In genomic region chr9:46215338-46216322, GRCm38 (mm10) we compare ENCODE assay signal across 7 mouse cellular contexts. TPM values are rescaled to one million over a fixed set of nuclear protein-coding genes. Genes with fewer than 3 reads are reported as not detected.
DNase-seq lines count a peak whose midpoint lies in the region; ATAC-seq and TF ChIP-seq lines count a peak whose summit lies in the region.

No protein-coding gene starts in this region.

- WGBS in liver, embryonic 15.5 days (ENCODE audit: insufficient replicate concordance), result 15% methylated on average over 11 of the region's 11 CpGs

- in situ Hi-C loops in Patski (cut with MboI; ENCODE audit: low pct_unique_long_range_greater_than_20kb), result no loop called here

- peaks cover 25% of the 10 kb centered on the region for H3K36me3 ChIP-seq in liver, embryonic 15.5 days (replicated peaks)

- peak; percentile 61 for ATAC-seq in Patski
- ATAC-seq in liver, embryonic 15.5 days (ENCODE audit: insufficient read depth), result peak; percentile 67

- POLR2A ChIA-PET in Patski (lab: Charles Lee), result interaction anchor here (0.6 to 2.5 kb wide), 2 partner anchors 14 to 16 kb away, joined by 4 to 12 read pairs; partner anchors contain the start of gene Apoa1

- TF ChIP-seq CTCF in Patski (IDR thresholded peaks at IDR 0.05), result no peak

- peak; percentile 30 to 73 for DNase-seq in kidney, postnatal 25 days
- DNase-seq in kidney, adult 18-20 months, result no peak
- peak; percentile 49 for DNase-seq in Patski (ENCODE audit: low read depth, low spot score)
- peak; percentile 40 to 60 for DNase-seq in cerebellum, postnatal 14 days
- DNase-seq in right cerebral cortex, postnatal 4 days, result no peak
- no peak for DNase-seq in urinary bladder, postnatal 25 days (ENCODE audit: low spot score)

- H3K27ac ChIP-seq in liver, embryonic 15.5 days (replicated peaks), result peak overlapping the region; percentile 79

- CTCF ChIA-PET in Patski (lab: Charles Lee), result interaction anchor here (1.0 to 2.0 kb wide), 4 partner anchors 27 to 44 kb away, joined by 3 to 6 read pairs (median 3); no protein-coding TSS in a partner anchor

- 0 out of 2 replicates have a peak overlapping the region, but pooled peaks have one; percentile 18 for H3K9ac ChIP-seq in liver, embryonic 15.5 days

- H3K27me3 ChIP-seq in Patski, result no peaks in the 10 kb centered on the region
- H3K27me3 ChIP-seq in liver, embryonic 15.5 days, result no peaks in the 10 kb centered on the region

- peak overlapping the region; percentile 41 for H3K4me2 ChIP-seq in liver, embryonic 15.5 days

- 0 out of 2 replicates have a peak overlapping the region, but pooled peaks have one; percentile 3 for H3K4me3 ChIP-seq in liver, embryonic 15.5 days (replicated peaks)

- peaks cover 45% of the 10 kb centered on the region for H3K4me1 ChIP-seq in liver, embryonic 15.5 days (replicated peaks)

- H3K9me3 ChIP-seq in liver, embryonic 15.5 days (replicated peaks), result no peaks in the 10 kb centered on the region

RNA-seq across cellular contexts. Expression of gene Apoa1, which starts 12.8 kb away (rescaled TPM):
- not detected for polyA plus RNA-seq in Patski (2021)
- polyA plus RNA-seq in liver, embryonic 15.5 days (2015; fragmentation: Nextera tagmentation; extraction: Ambion mirVana), result 5,098 and 5,983 TPM in 2 replicates

RNA-seq across cellular contexts. Expression of gene Apoc3, which starts 19.8 kb away (rescaled TPM):
- polyA plus RNA-seq in Patski (2021), result not detected
- 6.6 and 6.8 TPM in 2 replicates for polyA plus RNA-seq in liver, embryonic 15.5 days (2015; fragmentation: Nextera tagmentation; extraction: Ambion mirVana)

RNA-seq across cellular contexts. Expression of gene Apoa4, which starts 24.9 kb away (rescaled TPM):
- polyA plus RNA-seq in Patski (2021), result not detected
- 0.33 TPM in 2 replicates for polyA plus RNA-seq in liver, embryonic 15.5 days (2015; fragmentation: Nextera tagmentation; extraction: Ambion mirVana)

RNA-seq across cellular contexts. Expression of gene Apoa5, which starts 52.8 kb away (rescaled TPM):
- not detected for polyA plus RNA-seq in Patski (2021)
- polyA plus RNA-seq in liver, embryonic 15.5 days (2015; fragmentation: Nextera tagmentation; extraction: Ambion mirVana), result 0.69 and 1.3 TPM in 2 replicates

RNA-seq across cellular contexts. Expression of gene Zpr1, which starts 57.2 kb away (rescaled TPM):
- 55.1 TPM for polyA plus RNA-seq in Patski (2021)
- polyA plus RNA-seq in liver, embryonic 15.5 days (2015; fragmentation: Nextera tagmentation; extraction: Ambion mirVana), result 23.4 and 27.4 TPM in 2 replicates

Comparison
In these comparisons a context has a peak if more than half of its experiments do, and no peak if none do; other contexts are left out.
1. DNase-seq: peak in kidney, postnatal 25 days (2 of 2), Patski (single experiment) and cerebellum, postnatal 14 days (2 of 2); none in kidney, adult 18-20 months (single experiment), right cerebral cortex, postnatal 4 days (single experiment) and urinary bladder, postnatal 25 days (single experiment).
2. RNA of gene Apoa1, which starts 12.8 kb away (polyA plus RNA-seq): 5,098 to 5,983 TPM in liver, embryonic 15.5 days; not detected in Patski (single experiment); every median in the first group is over 1,000 times any median in the second.